Mouse (Mus musculus) ES-CJ7 (cell line): Measurements from ENCODE around the gene Rnf113a1.
"Not testable (repeated sequence)": the region's sequence is repeated elsewhere in the genome, so short reads cannot be mapped to it uniquely, and the experiment has no call there.

ENCODE experiments used
- DNase-seq: peaks from one replicate; pipeline ENCODE4 v3.0.0; 2011; ENCODE audit warnings: low read depth, low spot score

Rnf113a1 gene

GRCm38 (mm10) chrX:37191105-37191743 lies at the start of gene Rnf113a1, which contains the start of gene Ndufa1:
Gene Rnf113a1, plus strand, starts transcription at chrX:37191245.
Gene Ndufa1, minus strand, starts transcription at chrX:37191163.
- peak; percentile 71 for DNase-seq

- DNase-seq: no peak
Measured at GRCm38 (mm10) chrX:37141732-37142131, 49.3 kb upstream of the Rnf113a1 start.

DNA sequence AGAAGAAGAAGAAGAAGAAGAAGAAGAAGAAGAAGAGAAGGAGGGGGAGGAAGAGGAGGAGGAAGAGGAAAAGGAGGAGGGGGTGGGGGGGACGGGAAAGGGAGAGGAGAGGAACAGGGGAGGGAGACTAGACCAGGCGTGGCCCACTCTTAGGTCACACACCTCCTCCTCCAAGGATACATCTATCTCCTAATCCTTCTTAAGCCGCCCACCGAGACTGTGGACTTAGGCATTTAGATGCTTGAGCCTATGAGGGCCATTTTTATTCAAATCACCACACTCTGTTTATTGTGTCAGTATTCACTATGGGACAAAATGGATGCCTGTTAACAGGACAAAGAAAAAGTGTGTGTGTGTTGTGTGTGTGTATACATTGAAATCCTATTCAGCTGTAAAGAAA lies 46.5 kb upstream of the Rnf113a1 start:
- DNase-seq: not testable (repeated sequence)

GRCm38 (mm10) chrX:37144954-37145353 lies 46.1 kb upstream of the Rnf113a1 start:
- peak; percentile 26 for DNase-seq

DNA sequence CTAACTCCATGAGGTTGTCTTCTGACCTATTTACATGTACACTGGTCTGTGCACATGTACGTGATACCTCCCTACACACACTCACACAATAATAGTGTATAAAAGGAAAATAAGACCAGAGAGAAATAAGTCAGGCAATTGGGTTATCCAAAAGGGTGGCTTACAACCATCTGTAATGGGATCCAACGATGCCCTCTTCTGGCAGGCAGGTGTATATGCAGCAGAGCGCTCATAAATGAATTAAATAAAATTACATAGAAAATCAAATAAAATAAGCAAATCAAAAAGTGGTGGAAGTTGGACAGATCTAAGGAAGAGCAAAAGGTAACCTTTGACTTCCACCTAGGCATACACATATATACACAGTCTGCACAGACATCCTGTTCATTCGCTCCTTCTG lies 33.2 kb upstream of the Rnf113a1 start:
- peak; percentile 4 for DNase-seq

DNA sequence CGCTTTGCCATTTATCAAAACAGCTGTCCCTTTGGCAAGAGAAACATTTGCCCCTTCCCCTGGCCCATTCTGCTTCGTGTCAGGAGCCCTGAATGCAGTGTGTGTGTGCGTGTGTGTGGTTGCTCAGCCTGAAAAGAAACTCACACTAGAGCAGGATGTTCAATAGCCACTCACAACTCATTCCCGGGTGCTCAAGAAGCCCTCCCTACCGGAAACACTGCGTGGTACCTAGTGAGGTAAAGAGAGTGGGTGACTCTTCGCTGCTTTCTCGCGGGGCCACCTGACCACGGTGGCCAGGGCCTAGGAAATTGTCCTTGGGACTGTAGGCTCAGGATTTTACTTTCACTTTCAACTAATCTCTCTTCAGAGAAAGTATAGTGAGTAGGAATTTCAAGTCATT lies 29.9 kb upstream of the Rnf113a1 start:
- DNase-seq: no peak

DNA sequence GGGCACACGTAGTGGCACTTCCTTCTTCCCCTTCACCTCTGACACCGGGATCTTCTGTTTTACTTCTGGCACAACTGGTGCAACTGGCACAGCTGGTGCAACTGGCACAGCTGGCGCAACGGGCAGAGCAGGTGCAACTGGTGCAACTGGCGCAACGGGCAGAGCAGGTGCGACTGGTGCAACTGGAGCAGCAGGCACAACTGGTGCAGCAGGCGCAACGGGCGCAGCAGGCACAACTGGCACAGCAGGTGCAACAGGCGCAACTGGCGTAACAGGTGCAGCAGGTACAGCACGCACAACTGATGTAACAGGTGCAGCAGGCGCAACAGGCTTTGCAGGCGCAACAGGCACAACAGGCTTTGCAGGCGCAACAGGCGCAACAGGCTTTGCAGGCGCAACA lies 27.9 kb upstream of the Rnf113a1 start:
- DNase-seq: no peak

DNA sequence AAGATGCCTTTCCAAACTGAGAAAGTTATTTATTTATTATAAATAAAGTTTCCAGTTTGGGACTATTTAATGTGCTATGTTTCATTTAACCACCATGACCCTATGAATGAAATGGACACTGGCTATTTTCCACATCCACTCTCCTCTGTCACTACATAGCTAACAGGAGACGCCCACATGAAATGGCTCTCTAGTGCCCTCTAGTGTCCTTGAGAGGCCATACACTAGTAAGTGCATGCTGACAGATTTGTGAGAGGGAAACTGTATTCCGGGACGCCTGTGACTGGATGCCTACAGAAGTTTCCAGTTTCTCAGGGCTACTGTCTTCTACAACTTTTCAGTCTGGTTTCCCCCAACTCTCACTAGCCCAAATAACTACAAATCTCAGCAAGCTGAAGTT lies 24.0 kb upstream of the Rnf113a1 start:
- DNase-seq: peak; percentile 64

DNA sequence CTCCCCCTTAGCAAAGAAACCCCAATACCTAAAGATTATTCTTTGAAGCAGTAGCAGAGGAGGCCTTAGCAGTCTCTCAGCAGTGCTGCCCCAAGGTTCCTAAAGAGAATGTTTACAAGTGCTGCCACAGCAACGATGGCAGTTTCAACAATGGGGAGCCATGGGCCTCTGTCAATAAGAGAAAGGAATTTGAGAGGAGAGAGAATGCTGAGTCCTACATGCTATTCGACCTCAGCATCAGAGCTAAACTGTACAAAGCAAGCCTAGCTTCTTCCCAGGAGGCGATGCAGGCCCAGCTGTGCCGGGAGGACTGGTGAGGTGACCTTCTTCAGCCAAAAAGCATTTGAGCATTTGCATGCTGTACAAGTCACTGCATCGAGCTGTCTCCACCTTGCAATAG lies 22.3 kb upstream of the Rnf113a1 start, which contains the start of gene Akap14:
Gene Akap14, minus strand, starts transcription at position 101 of the 400 bp plus-strand sequence.
- DNase-seq: no peak

DNA sequence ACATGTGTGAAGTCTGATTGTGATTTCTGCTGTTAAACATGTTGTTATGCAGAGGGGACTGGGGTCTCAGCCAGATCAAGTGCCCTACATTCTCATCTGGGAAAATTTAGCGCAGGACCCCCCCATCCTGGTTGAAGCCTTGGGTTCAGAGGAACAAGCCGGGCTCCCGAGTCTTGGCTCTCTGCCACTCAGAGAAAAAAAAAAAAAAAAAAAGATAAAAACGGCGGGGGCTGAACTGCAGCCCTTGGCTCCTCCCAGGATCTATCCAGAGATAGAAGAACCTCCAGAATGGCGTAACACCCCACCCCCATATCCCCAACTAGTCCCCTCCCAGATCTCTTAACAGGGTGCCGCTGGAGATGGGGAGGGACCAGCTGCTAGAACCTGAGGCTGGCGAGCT lies 6.6 kb upstream of the Rnf113a1 start:
- not testable (repeated sequence) for DNase-seq

- DNase-seq: no peak
Measured at GRCm38 (mm10) chrX:37190755-37191104, 315 bp upstream of the Rnf113a1 start.

DNA sequence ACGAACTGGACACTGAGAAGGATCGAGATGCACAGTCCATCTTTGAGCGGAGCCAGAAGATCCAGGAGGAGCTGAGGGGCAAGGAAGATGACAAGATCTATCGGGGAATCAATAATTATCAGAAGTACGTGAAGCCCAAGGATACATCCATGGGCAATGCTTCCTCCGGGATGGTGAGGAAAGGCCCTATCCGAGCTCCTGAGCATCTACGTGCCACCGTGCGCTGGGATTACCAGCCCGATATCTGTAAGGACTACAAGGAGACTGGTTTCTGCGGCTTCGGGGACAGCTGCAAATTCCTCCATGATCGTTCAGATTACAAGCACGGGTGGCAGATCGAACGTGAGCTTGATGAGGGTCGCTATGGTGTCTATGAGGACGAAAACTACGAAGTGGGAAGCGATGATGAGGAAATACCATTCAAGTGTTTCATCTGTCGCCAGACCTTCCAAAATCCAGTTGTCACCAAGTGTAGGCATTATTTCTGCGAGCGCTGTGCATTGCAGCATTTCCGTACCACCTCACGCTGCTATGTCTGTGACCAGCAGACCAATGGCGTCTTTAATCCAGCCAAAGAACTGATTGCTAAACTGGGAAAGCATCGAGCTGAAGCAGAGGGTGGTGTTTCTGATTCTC lies 817 bp downstream of the Rnf113a1 start:
- DNase-seq: peak; percentile 7

- peak; percentile 51 for DNase-seq
Measured at GRCm38 (mm10) chrX:37198676-37199075, 7.6 kb downstream of the Rnf113a1 start.

DNA sequence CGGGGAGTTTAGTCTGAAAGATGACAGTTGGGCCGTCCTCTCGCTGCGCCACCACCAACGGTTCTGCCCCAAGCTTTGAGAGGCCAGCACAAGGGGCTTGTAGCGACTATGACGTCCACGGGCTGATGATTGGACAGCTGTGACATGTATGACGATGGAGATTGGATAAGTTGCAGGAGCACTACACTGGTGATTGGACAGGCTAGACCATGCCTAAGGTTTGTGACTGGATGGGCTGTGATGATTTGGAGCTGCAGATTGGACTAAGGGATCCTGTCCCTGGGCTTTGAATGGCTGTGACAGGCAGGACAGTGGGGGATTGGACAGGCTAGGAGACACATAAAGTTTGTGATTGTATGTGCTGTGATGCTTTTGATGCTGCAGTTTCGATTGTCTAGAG lies 19.9 kb downstream of the Rnf113a1 start, which contains the start of gene Gm9:
Gene Gm9, minus strand, starts transcription at position 101 of the 400 bp plus-strand sequence.
- DNase-seq: no peak

GRCm38 (mm10) chrX:37222158-37222557 lies 31.1 kb downstream of the Rnf113a1 start, which contains the start of gene Rhox1:
Gene Rhox1, minus strand, starts transcription at chrX:37222258.
- not testable (repeated sequence) for DNase-seq
